Comparison of ENCODE assay signal across 8 mouse cellular contexts in genomic region chr6:101650348-101650747, GRCm38 (mm10).
DNase-seq lines count a peak whose midpoint lies in the region; TF ChIP-seq lines count a peak whose summit lies in the region.
"Not testable (repeated sequence)": the region's sequence is repeated elsewhere in the genome, so short reads cannot be mapped to it uniquely, and the experiment has no call there.

No protein-coding gene starts in this region.

- peak; percentile 58 for TF ChIP-seq CTCF in heart, adult 2 months (IDR thresholded peaks at IDR 0.05)

- TF ChIP-seq EP300 in heart, adult 2 months (IDR thresholded peaks at IDR 0.05; ENCODE audit: insufficient read depth, low read depth, low read length), result not testable (repeated sequence)

- H3K9ac ChIP-seq in heart, adult 2 months (ENCODE audit: low read depth, low read length), result not testable (repeated sequence)

- not testable (repeated sequence) for H3K79me2 ChIP-seq in heart, adult 2 months (replicated peaks; ENCODE audit: control insufficient read depth, insufficient read depth, low read length)

- intact Hi-C loops in heart, adult 2 months (cut with DNase I), result not testable (repeated sequence)
- intact Hi-C loops in left cerebral cortex, postnatal 14 days (cut with DNase I), result loop anchor here (10.0 kb wide), 1 partner anchor 914 kb away; no protein-coding TSS in a partner anchor

- H3K4me1 ChIP-seq in forebrain, embryonic 10.5 days; heart, adult 2 months (ENCODE audit: control insufficient read depth, insufficient read depth, low read length): not testable (repeated sequence)

- H3K9me3 ChIP-seq in forebrain, embryonic 10.5 days, result not testable (repeated sequence)

- H3K27ac ChIP-seq in forebrain, embryonic 10.5 days; heart, adult 2 months: not testable (repeated sequence)

- not testable (repeated sequence) for H3K4me3 ChIP-seq in forebrain, embryonic 10.5 days; heart, adult 2 months

- H3K27me3 ChIP-seq in forebrain, embryonic 10.5 days (ENCODE audit: poor library complexity, severe bottlenecking); heart, adult 2 months (ENCODE audit: control insufficient read depth, insufficient read depth, low read length): not testable (repeated sequence)

- TF ChIP-seq POLR2A in heart, adult 2 months (IDR thresholded peaks at IDR 0.05; ENCODE audit: insufficient read depth, low read depth, low read length), result not testable (repeated sequence)

- H3K36me3 ChIP-seq in forebrain, embryonic 10.5 days (replicated peaks); heart, adult 2 months (ENCODE audit: control insufficient read depth, insufficient read depth, low read length): not testable (repeated sequence)

- DNase-seq in Muller cell, postnatal 12 days (ENCODE audit: inconsistent ontology term), result peak; percentile 31
- peak; percentile 8 for DNase-seq in c-Kit-positive CD71-positive TER-119-positive erythroid progenitor cells, embryonic 14.5 days (ENCODE audit: low spot score)
- peak; percentile 40 for DNase-seq in forebrain, embryonic 10.5 days (ENCODE audit: extremely low spot score, low spot score)
- DNase-seq in heart, adult 2 months, result peak; percentile 4 to 42
- peak; percentile 58 for DNase-seq in kidney, postnatal 14 days
- DNase-seq in left cerebral cortex, postnatal 14 days (ENCODE audit: low spot score in 2 of 2), result peak; percentile 80 to 86
- DNase-seq in mesoderm, embryonic 11.5 days (ENCODE audit: low read depth, low spot score), result peak; percentile 76
- DNase-seq in right cerebral cortex, postnatal 36 days (ENCODE audit: low spot score in 2 of 2), result peak; percentile 29 to 46

- WGBS in forebrain, embryonic 10.5 days, result 15% methylated on average over 5 of the region's 6 CpGs
- WGBS in heart, adult 2 months, result 5% methylated on average over 5 of the region's 6 CpGs

Comparison
In these comparisons a context has a peak if more than half of its experiments do, and no peak if none do; other contexts are left out.
1. DNase-seq: peak in every context shown above with its lines; median percentile 83 in left cerebral cortex, postnatal 14 days; 76 in mesoderm, embryonic 11.5 days; 58 in kidney, postnatal 14 days; 40 in forebrain, embryonic 10.5 days; 38 in right cerebral cortex, postnatal 36 days; 31 in Muller cell, postnatal 12 days; 23 in heart, adult 2 months; 8 in c-Kit-positive CD71-positive TER-119-positive erythroid progenitor cells, embryonic 14.5 days.